Mouse (Mus musculus): ENCODE data around the gene Snrpc. TPM values are rescaled to one million over a fixed set of nuclear protein-coding genes. Genes with fewer than 3 reads are reported as not detected.
A peak's percentile ranks its signal among the peaks of the same experiment; 100 is the strongest.

The Snrpc gene
- polyA plus RNA-seq, 1 experiment = 121 TPM

DNA sequence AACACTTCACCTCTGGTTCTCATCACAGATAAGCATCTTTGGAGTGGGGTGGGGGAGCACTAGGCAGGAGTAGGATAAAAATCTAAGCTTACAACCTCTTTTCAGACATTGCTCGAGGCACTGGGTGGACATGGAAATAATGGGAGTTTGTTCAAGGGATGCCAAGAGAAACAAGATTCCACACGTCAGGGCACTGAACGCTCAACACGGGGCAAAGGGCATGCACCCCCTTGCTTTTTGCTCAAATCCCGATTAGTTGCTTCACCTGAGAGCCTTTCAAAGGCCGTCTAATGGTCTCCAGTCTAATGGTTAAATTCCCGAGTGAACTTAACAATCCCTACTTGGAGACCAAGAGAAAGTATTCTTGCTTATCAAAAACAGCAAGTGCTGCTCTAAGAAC, 18.9 kb upstream of the Snrpc start:
- no peak for TF ChIP-seq CTCF (IDR thresholded peaks at IDR 0.05; ENCODE audit: borderline replicate concordance, insufficient read depth, low read length)
- no peak for TF ChIP-seq POLR2A (IDR thresholded peaks at IDR 0.05; ENCODE audit: low read depth, low read length)
- Histone ChIP-seq H3K4me1 (ENCODE audit: control insufficient read depth, insufficient read depth, low read length) (peaks cover 13% of the 10 kb centered on the region), H3K4me3 (ENCODE audit: insufficient read depth, low read length) (peak overlapping the region; percentile 98), H3K27ac (ENCODE audit: insufficient read depth, low read length) (peak overlapping the region; percentile 32)

DNA sequence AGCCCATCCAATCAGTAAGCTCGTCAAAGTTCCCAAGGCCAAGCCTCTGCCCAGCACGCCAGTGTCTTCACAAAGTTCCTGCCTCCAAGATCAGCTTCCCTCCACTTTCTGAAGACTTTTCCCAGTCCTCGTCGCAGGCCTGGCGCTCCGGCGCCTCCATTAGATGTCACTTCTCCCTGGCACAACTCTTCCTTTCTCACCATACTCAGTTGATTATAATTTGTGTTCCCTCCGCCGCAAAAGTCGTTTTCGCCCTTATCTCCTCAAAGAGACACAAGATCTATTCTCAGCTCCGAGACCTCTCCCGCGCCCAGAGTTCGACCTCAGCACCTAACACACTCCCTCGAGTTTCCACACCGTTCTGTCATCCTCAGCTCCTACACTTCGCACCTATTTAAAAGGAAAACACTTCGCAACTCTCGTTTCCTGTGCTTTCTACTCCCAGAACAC, 18.4 kb upstream of the Snrpc start:
- peak overlapping the region; percentile 98 for H3K4me3 ChIP-seq (ENCODE audit: insufficient read depth, low read length)
- H3K4me1 ChIP-seq (ENCODE audit: control insufficient read depth, insufficient read depth, low read length) = peaks cover 10% of the 10 kb centered on the region
- H3K27ac ChIP-seq (ENCODE audit: insufficient read depth, low read length) = peak overlapping the region; percentile 32
- TF ChIP-seq CTCF (IDR thresholded peaks at IDR 0.05; ENCODE audit: borderline replicate concordance, insufficient read depth, low read length) (no peak), POLR2A (IDR thresholded peaks at IDR 0.05; ENCODE audit: low read depth, low read length) (peak; percentile 25; the same call in 1 of the 2 replicates)

DNA sequence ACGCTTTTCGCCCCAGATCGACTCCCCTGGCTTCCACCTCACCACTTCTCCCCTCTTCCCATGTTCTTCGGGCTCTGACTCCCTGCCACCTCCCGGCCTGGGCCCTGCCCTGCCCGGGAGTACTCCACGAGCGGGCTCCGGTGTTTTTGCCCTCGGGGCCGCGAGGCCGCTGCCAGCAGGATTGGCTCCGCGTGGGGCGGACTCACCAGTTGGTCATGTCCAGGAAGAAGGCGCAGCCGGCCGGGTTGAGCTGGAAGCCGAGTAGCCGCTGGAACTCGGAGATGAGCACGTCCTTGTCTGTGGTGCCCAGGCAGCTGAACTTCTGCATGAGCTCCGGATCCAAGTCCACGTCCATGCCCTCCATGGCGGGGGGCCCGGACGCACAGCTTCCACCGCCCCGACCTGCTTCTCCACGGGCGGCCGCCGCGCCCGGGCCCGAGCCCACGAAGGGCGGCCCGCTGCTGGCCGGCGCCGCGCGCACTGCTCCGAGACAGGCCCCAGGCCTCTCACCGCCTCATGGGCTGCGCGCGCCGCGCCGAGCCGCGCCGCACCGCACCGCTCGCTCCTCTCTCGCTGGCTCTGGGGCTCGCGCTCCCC, 17.9 kb upstream of the Snrpc start:
- peak overlapping the region; percentile 32 for H3K27ac ChIP-seq (ENCODE audit: insufficient read depth, low read length)
- H3K4me1 ChIP-seq (ENCODE audit: control insufficient read depth, insufficient read depth, low read length) = peaks cover 9% of the 10 kb centered on the region
- TF ChIP-seq CTCF (IDR thresholded peaks at IDR 0.05; ENCODE audit: borderline replicate concordance, insufficient read depth, low read length) (no peak), POLR2A (IDR thresholded peaks at IDR 0.05; ENCODE audit: low read depth, low read length) (no peak; the same call in 1 of the 2 replicates)
- H3K4me3 ChIP-seq (ENCODE audit: insufficient read depth, low read length) = peak overlapping the region; percentile 98

DNA sequence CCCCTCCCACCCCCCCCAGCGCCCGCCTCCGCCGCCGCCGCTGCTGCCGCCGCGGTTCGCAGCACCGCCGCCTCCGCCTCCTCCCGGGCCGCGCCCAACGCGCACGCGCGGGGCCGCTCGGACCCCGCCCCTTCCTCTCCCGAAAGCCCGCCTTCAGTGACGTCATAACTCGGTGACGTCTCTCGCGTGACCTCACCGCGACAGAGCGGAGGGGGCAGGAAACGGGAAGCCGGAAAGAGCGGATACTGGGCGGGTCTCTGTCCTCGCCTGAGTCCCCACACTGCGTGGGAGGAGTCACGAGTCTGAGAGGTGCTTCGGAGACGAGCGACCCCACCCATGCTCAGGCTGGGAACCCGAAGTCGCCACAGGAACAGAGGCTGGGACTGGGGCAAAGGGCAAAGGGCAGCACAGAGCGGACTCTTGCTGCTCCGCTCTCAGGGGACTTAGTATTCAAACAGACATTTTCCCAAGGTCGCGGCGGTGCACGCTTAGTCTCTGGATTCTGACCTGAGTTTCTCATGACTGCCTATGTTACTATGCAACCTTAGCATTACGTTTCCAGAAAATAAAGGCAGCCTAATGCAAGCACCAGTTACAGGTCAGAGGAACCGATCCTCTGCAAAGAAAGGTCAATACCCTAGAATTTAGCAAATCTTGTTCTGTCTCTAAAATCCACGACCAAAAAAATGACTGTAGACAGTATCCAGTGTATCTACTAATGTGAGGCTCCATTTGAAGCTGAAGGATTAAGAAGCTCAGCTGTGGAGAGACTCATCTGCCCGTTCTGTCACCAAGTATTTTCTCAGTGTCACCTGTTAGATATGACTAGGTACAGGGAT, 17.2 kb upstream of the Snrpc start, which contains the start of gene D17Wsu92e:
Gene D17Wsu92e (minus strand): TSS at position 81 of the 839 bp plus-strand sequence.
- H3K27ac ChIP-seq (ENCODE audit: insufficient read depth, low read length) = peak within 1 kb of the TSS; percentile 73
- no peak for TF ChIP-seq CTCF (IDR thresholded peaks at IDR 0.05; ENCODE audit: borderline replicate concordance, insufficient read depth, low read length)
- peak; percentile 89 for TF ChIP-seq POLR2A (IDR thresholded peaks at IDR 0.05; ENCODE audit: low read depth, low read length)
- H3K4me1 ChIP-seq (ENCODE audit: control insufficient read depth, insufficient read depth, low read length) = peaks cover 12% of the 10 kb centered on the region
- H3K4me3 ChIP-seq (ENCODE audit: insufficient read depth, low read length) = peak within 1 kb of the TSS; percentile 98

DNA sequence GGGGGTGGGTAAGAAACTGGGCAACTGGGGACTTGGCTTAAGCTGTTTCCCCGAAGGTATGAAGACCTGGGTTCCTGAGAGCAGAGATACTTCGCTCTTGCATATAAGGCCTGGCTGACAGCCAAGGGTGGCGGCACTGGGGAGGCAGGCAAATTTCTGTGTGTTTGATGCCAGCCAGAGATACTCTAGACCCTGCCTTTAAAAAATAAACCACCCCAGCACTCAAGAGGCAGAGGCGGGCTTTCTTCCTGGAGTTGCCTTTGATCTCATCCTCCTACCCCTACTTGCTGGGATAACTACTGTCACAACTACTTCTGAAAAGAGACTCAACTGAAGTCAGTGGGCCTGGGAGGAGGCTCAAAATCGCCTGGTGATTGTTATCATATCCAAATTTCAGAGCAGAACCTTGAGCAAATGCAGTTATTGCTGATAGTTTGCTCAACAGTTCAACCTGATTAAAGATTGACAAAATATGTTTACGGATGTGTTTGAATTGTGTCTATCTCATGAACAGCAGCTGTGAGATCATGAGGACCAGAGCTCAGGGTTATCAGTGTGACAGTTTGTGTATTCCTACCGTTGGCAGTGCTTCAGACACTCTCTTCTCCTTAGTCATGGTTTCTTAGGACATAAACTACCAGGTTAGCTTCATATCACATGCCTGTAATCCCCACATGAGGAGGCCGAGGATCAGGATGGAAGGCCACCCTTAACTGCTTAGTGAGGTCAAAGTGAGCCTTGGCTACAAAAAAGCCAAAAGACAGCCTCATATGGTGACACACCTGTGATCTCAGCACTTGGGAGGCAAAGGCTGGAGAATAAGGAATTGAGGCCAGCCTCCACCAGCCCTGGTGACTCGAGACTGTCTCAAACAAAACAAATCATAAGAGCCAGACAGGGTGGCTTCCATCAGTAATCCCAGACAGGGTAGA, 16.3 kb upstream of the Snrpc start:
- Histone ChIP-seq H3K27ac (ENCODE audit: insufficient read depth, low read length) (no peak overlapping the region), H3K4me3 (ENCODE audit: insufficient read depth, low read length) (no peak overlapping the region), H3K4me1 (ENCODE audit: control insufficient read depth, insufficient read depth, low read length) (peaks cover 12% of the 10 kb centered on the region)
- TF ChIP-seq CTCF (IDR thresholded peaks at IDR 0.05; ENCODE audit: borderline replicate concordance, insufficient read depth, low read length) (no peak), POLR2A (IDR thresholded peaks at IDR 0.05; ENCODE audit: low read depth, low read length) (no peak)

DNA sequence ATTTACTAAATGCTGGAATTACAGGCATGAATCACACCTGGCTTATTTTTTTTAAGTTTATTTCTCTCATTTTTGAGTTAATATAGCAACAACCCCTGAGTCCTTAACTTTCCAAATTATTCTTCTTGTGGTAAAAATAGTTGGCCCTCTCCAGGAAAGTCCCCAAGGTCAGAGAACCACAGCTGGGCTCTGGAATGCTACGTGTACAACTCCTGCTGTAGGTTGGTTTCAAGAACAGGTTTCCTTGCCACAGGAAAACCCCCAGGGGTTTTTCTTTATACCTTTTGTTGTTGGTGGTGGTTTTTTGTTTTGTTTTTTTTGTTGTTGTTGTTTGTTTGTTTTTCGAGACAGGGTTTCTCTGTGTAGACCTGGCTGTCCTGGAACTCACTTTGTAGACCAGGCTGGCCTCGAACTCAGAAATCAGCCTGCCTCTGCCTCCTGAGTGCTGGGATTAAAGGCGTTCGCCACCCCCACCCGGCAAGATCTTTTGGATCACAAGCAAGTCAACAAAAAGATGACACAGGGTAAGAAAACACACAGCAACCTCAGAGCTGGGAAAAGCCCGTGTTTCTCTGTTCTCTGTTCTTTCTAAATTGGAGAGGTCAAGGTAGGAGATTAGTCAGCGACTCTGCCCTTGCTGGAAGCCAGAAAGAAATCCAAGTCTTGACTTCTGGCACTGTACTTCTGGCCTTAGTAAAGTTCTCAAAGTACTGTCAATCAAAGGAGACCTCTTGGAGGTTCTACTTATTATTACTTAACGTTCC, 14.6 kb upstream of the Snrpc start:
- Histone ChIP-seq H3K4me3 (ENCODE audit: insufficient read depth, low read length) (no peak overlapping the region), H3K4me1 (ENCODE audit: control insufficient read depth, insufficient read depth, low read length) (peaks cover 12% of the 10 kb centered on the region), H3K27ac (ENCODE audit: insufficient read depth, low read length) (no peak overlapping the region)
- TF ChIP-seq CTCF (IDR thresholded peaks at IDR 0.05; ENCODE audit: borderline replicate concordance, insufficient read depth, low read length) (no peak), POLR2A (IDR thresholded peaks at IDR 0.05; ENCODE audit: low read depth, low read length) (no peak)

DNA sequence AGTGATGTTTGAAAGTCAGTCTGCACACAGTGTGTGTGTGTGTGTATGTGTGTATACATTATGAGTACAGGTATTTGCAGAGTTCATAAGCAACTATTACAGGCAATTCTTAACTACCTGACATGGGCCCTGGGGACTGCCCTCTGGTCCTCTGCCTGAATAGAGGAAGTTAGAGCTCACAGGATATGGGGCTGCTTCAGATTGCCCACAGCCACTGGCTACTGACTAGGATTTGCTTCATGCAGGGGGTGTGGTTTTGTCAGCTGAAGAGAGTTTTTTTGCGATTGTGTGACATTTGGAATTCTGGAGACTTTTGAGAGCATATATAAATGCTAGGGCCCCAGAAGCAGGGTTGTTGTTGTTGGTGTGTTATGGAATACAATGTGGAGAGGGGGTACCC, 13.0 kb upstream of the Snrpc start:
- Histone ChIP-seq H3K4me3 (ENCODE audit: insufficient read depth, low read length) (no peak overlapping the region), H3K27ac (ENCODE audit: insufficient read depth, low read length) (no peak overlapping the region), H3K4me1 (ENCODE audit: control insufficient read depth, insufficient read depth, low read length) (peaks cover 9% of the 10 kb centered on the region)
- TF ChIP-seq CTCF (IDR thresholded peaks at IDR 0.05; ENCODE audit: borderline replicate concordance, insufficient read depth, low read length) = no peak
- TF ChIP-seq POLR2A (IDR thresholded peaks at IDR 0.05; ENCODE audit: low read depth, low read length) = no peak

DNA sequence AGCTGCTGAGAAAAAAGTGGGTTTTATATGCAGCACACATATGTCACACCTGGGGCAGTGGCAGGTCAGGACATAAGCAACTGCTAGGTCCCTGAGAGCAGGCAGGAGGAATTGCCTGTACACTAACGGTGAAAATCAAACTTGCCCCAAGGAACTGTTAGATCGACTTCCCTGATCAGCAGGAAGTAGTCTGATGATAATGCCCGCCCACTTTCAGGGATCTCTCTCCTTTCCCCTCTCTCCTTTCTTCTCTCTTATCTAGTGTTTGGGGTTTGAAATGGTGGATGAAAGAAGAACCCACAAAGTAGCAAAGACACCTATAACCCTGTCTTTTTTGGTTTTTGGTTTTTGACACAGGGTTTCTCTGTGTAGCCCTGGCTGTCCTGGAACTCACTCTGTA, 12.4 kb upstream of the Snrpc start:
- H3K4me1 ChIP-seq (ENCODE audit: control insufficient read depth, insufficient read depth, low read length) = peaks cover 9% of the 10 kb centered on the region
- no peak overlapping the region for H3K4me3 ChIP-seq (ENCODE audit: insufficient read depth, low read length)
- TF ChIP-seq CTCF (IDR thresholded peaks at IDR 0.05; ENCODE audit: borderline replicate concordance, insufficient read depth, low read length) (no peak), POLR2A (IDR thresholded peaks at IDR 0.05; ENCODE audit: low read depth, low read length) (no peak)
- peak overlapping the region; percentile 65 for H3K27ac ChIP-seq (ENCODE audit: insufficient read depth, low read length)
